Comparison of ENCODE assay signal across 9 mouse cellular contexts in the genomic region with DNA sequence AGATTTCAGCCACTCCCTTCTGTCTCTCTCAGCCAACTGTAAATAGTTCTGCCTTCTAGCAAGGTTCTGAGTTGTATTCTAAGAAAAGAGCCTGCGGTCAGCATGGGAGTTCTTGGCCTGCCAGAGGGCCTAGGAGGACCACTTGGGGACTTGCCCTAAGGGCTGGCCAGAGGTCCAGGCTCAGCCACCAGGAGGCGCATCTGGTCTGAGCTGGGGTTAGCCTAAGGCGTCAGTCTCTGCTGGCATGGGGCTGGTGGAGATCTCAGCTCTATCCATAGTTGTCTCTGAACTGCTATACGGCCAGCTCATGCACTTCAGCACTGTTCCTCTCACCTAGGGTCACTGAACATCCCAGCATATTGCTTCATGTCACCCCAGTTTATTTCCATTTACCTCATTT. TPM values are rescaled to one million over a fixed set of nuclear protein-coding genes. Genes with fewer than 3 reads are reported as not detected.
A peak's percentile ranks its signal among the peaks of the same experiment; 100 is the strongest.
DNase-seq lines count a peak whose midpoint lies in the region; ATAC-seq and TF ChIP-seq lines count a peak whose summit lies in the region.
"Had no signal": no experiment of that assay in that cellular context is flagged by ENCODE, and none has a peak within 500 bp of the region (broad histone marks: within the 10 kb centered on the region; RNA-seq: fewer than 3 reads in every experiment).

No protein-coding gene starts in this region.

- no peaks in the 10 kb centered on the region for H3K36me3 ChIP-seq in ES-E14 (ENCODE audit: control insufficient read depth, insufficient read depth, low read length, poor library complexity, severe bottlenecking)
- H3K36me3 ChIP-seq: limb, embryonic 12.5 days had no signal

- no peak for ATAC-seq in activated CD4-positive, CD25-positive, alpha-beta regulatory T cell, adult 4 months

- in situ Hi-C loops in ES-E14 (cut with MboI; ENCODE audit: low sequenced_read_pairs in 2 of 2, unreplicated experiment in 2 of 2) = loop anchor here in 1 of 2 experiments (10.0 kb wide), 1 partner anchor 132 kb away; no protein-coding TSS in a partner anchor

- peak; percentile 44 to 71 for DNase-seq in heart, postnatal 14 days
- DNase-seq in heart, adult 8-10 months (ENCODE audit: low spot score) = no peak
- DNase-seq in 3134 (ENCODE audit: extremely low read depth, insufficient read length, low spot score) = peak; percentile 46
- DNase-seq in ES-E14 (ENCODE audit: low read depth, low spot score) = no peak
- peak; percentile 57 for DNase-seq in embryo, embryonic 11 days
- DNase-seq in lung, postnatal 25 days (ENCODE audit: low spot score) = peak; percentile 24
- DNase-seq in right cerebral cortex, postnatal 10 days (ENCODE audit: low spot score in 2 of 2) = no peak

- no peak overlapping the region for H3K9ac ChIP-seq in ES-E14 (ENCODE audit: insufficient read depth, low read depth, low read length, poor library complexity, severe bottlenecking)
- H3K9ac ChIP-seq: limb, embryonic 12.5 days had no signal

- intact Hi-C loops in heart, postnatal 14 days (cut with DNase I) = loop anchor here (5.0 kb wide), 1 partner anchor 74 kb away; no protein-coding TSS in a partner anchor

- H3K9me3 ChIP-seq in ES-E14 (ENCODE audit: control insufficient read depth, insufficient read depth, low read depth, low read length) = no peaks in the 10 kb centered on the region
- H3K9me3 ChIP-seq: limb, embryonic 12.5 days had no signal

- H3K4me3 ChIP-seq in ES-E14 (ENCODE audit: insufficient read depth in 1 of 2, low read depth in 1 of 2, low read length in 2 of 2, poor library complexity in 1 of 2, severe bottlenecking in 1 of 2) = no peak overlapping the region
- H3K4me3 ChIP-seq: limb, embryonic 12.5 days had no signal

- no peak overlapping the region for H3K27ac ChIP-seq in ES-E14 (ENCODE audit: insufficient read depth, low read depth, low read length, poor library complexity, severe bottlenecking)
- H3K27ac ChIP-seq: limb, embryonic 12.5 days had no signal

- no peaks in the 10 kb centered on the region for H3K4me1 ChIP-seq in ES-E14 (ENCODE audit: control insufficient read depth in 2 of 2, insufficient read depth in 2 of 2, low read length in 2 of 2, poor library complexity in 1 of 2)

TF ChIP-seq in ES-E14, 5 proteins besides CTCF, POLR2A, EP300 and RAD21:
- TF ChIP-seq ZC3H11A (IDR thresholded peaks at IDR 0.05; ENCODE audit: borderline replicate concordance, low read depth, low read length) (peak; percentile 6; the same call in 1 of the 2 replicates), CHD2 (IDR thresholded peaks at IDR 0.05; ENCODE audit: low read depth, low read length) (no peak), ZNF384 (IDR thresholded peaks at IDR 0.05; ENCODE audit: low read depth, low read length) (no peak)
TF ChIP-seq in ES-E14: peak in this region for 1.

RNA-seq across cellular contexts. Expression of a gene that starts 30.3 kb away (rescaled TPM):
- total RNA-seq in heart, postnatal 14 days (2021) = 10 to 100 TPM; 16.3 to 19.1 TPM
- total RNA-seq in heart, adult 8-10 months (2022) = 10 to 100 TPM; 27.6 to 44.2 (median 31.7) TPM
- total RNA-seq in ES-E14 (2012; rRNA removed) = 4.8 and 6.0 TPM in 2 replicates
- polyA plus RNA-seq in activated CD4-positive, CD25-positive, alpha-beta regulatory T cell, adult 4 months (2017; shearing (Covaris generic)) = 1 to 10 TPM; 1.1 to 1.3 TPM

RNA-seq across cellular contexts. Expression of a gene that starts 54.8 kb away (rescaled TPM):
- not detected for total RNA-seq in heart, postnatal 14 days (2021)
- total RNA-seq in heart, adult 8-10 months (2022) = not detected
- total RNA-seq in ES-E14 (2012; rRNA removed) = 0.13 TPM in 1 of 2 replicates, not detected in the other
- polyA plus RNA-seq in activated CD4-positive, CD25-positive, alpha-beta regulatory T cell, adult 4 months (2017; shearing (Covaris generic)) = not detected
- polyA plus RNA-seq: limb, embryonic 12.5 days had no signal

Comparison
In these comparisons a context has a peak if more than half of its experiments do, and no peak if none do; other contexts are left out.
1. DNase-seq: peak in heart, postnatal 14 days (2 of 2), 3134 (single experiment), embryo, embryonic 11 days (single experiment) and lung, postnatal 25 days (single experiment); none in heart, adult 8-10 months (single experiment), ES-E14 (single experiment) and right cerebral cortex, postnatal 10 days (0 of 2).